ENCODE assay signal across 12 mouse cellular contexts in genomic region chr9:120893435-120893834, GRCm38 (mm10). TPM values are rescaled to one million over a fixed set of nuclear protein-coding genes. Genes with fewer than 3 reads are reported as not detected.
A peak's percentile ranks its signal among the peaks of the same experiment; 100 is the strongest.
DNase-seq lines count a peak whose midpoint lies in the region; ATAC-seq lines count a peak whose summit lies in the region.
"Had no signal": no experiment of that assay in that cellular context is flagged by ENCODE, and none has a peak within 500 bp of the region (broad histone marks: within the 10 kb centered on the region; RNA-seq: fewer than 3 reads in every experiment).

No protein-coding gene starts in this region.

- H3K9me3 ChIP-seq in liver, embryonic 11.5 days (ENCODE audit: control insufficient read depth, low read length), result no peaks in the 10 kb centered on the region
- H3K9me3 ChIP-seq in intestine, embryonic 14.5 days (ENCODE audit: control insufficient read depth, low read length), result no peaks in the 10 kb centered on the region
- H3K9me3 ChIP-seq in neural tube, embryonic 15.5 days (replicated peaks), result no peaks in the 10 kb centered on the region
- H3K9me3 ChIP-seq in hindbrain, embryonic 13.5 days, result no peaks in the 10 kb centered on the region
- H3K9me3 ChIP-seq: embryonic facial prominence, embryonic 12.5 days; hindbrain, embryonic 12.5 days; limb, embryonic 13.5 days had no signal

- 91% methylated on average over 11 of the region's 11 CpGs for WGBS in liver, embryonic 11.5 days
- WGBS in intestine, embryonic 14.5 days, result 89% methylated on average over 11 of the region's 11 CpGs
- 31% methylated on average over 11 of the region's 11 CpGs for WGBS in large intestine, adult 2 months
- 96% methylated on average over 11 of the region's 11 CpGs for WGBS in neural tube, embryonic 15.5 days
- 96% methylated on average over 11 of the region's 11 CpGs for WGBS in hindbrain, embryonic 13.5 days

- no peak; the same call in 1 of the 2 replicates for ATAC-seq in liver, embryonic 11.5 days (replicated peaks; ENCODE audit: low FRiP score)
- ATAC-seq in intestine, embryonic 14.5 days (replicated peaks; ENCODE audit: low FRiP score, low TSS enrichment, low read depth), result peak; percentile 53; the same call in 1 of the 2 replicates
- ATAC-seq in megakaryocyte-erythroid progenitor cell, adult 5-6 weeks (replicated peaks; ENCODE audit: low FRiP score, low TSS enrichment, poor library complexity, severe bottlenecking), result 0 out of 2 replicates have a peak, but pooled peaks have one; percentile 20
- no peak for ATAC-seq in neural tube, embryonic 15.5 days (ENCODE audit: low FRiP score)
- no peak for ATAC-seq in hindbrain, embryonic 13.5 days (ENCODE audit: low FRiP score)

- no peaks in the 10 kb centered on the region for H3K36me3 ChIP-seq in liver, embryonic 11.5 days (ENCODE audit: control insufficient read depth, insufficient read depth, low read length)
- no peaks in the 10 kb centered on the region for H3K36me3 ChIP-seq in intestine, embryonic 14.5 days (ENCODE audit: control insufficient read depth, insufficient read depth, low read length)
- no peaks in the 10 kb centered on the region for H3K36me3 ChIP-seq in neural tube, embryonic 15.5 days
- H3K36me3 ChIP-seq in hindbrain, embryonic 13.5 days, result no peaks in the 10 kb centered on the region
- H3K36me3 ChIP-seq: embryonic facial prominence, embryonic 12.5 days; hindbrain, embryonic 12.5 days; limb, embryonic 13.5 days had no signal

- H3K27ac ChIP-seq in liver, embryonic 11.5 days (ENCODE audit: low read depth, low read length), result no peak overlapping the region
- 0 out of 2 replicates have a peak overlapping the region, but pooled peaks have one; percentile 11 for H3K27ac ChIP-seq in intestine, embryonic 14.5 days (ENCODE audit: low read depth)
- H3K27ac ChIP-seq in neural tube, embryonic 15.5 days (replicated peaks), result no peak overlapping the region
- H3K27ac ChIP-seq in hindbrain, embryonic 13.5 days, result no peak overlapping the region
- H3K27ac ChIP-seq: embryonic facial prominence, embryonic 12.5 days; gastrocnemius, adult 2 months; hindbrain, embryonic 12.5 days; limb, embryonic 13.5 days had no signal

- H3K4me1 ChIP-seq in liver, embryonic 11.5 days (replicated peaks; ENCODE audit: control insufficient read depth, insufficient read depth, low read length), result no peaks in the 10 kb centered on the region; the same call in 1 of the 2 replicates
- peaks cover 10% of the 10 kb centered on the region for H3K4me1 ChIP-seq in intestine, embryonic 14.5 days (replicated peaks; ENCODE audit: control insufficient read depth, insufficient read depth, low read length)
- no peaks in the 10 kb centered on the region for H3K4me1 ChIP-seq in neural tube, embryonic 15.5 days
- no peaks in the 10 kb centered on the region for H3K4me1 ChIP-seq in hindbrain, embryonic 13.5 days (replicated peaks)
- H3K4me1 ChIP-seq: embryonic facial prominence, embryonic 12.5 days; limb, embryonic 13.5 days had no signal

- no peak overlapping the region for H3K9ac ChIP-seq in liver, embryonic 11.5 days (ENCODE audit: low read depth, low read length)
- H3K9ac ChIP-seq in intestine, embryonic 14.5 days (ENCODE audit: low read length), result no peak overlapping the region
- H3K9ac ChIP-seq in neural tube, embryonic 15.5 days (replicated peaks), result no peak overlapping the region
- H3K9ac ChIP-seq in hindbrain, embryonic 13.5 days, result no peak overlapping the region
- H3K9ac ChIP-seq: embryonic facial prominence, embryonic 12.5 days; hindbrain, embryonic 12.5 days; limb, embryonic 13.5 days had no signal

- no peak overlapping the region for H3K4me3 ChIP-seq in liver, embryonic 11.5 days (ENCODE audit: low read depth, low read length)
- H3K4me3 ChIP-seq in intestine, embryonic 14.5 days (ENCODE audit: low read depth, low read length), result no peak overlapping the region
- no peak overlapping the region for H3K4me3 ChIP-seq in neural tube, embryonic 15.5 days (replicated peaks)
- no peak overlapping the region for H3K4me3 ChIP-seq in hindbrain, embryonic 13.5 days
- H3K4me3 ChIP-seq: embryonic facial prominence, embryonic 12.5 days; gastrocnemius, adult 2 months; hindbrain, embryonic 12.5 days; limb, embryonic 13.5 days had no signal

- no peaks in the 10 kb centered on the region for H3K27me3 ChIP-seq in liver, embryonic 11.5 days (replicated peaks; ENCODE audit: control insufficient read depth, insufficient read depth, low read length)
- no peaks in the 10 kb centered on the region for H3K27me3 ChIP-seq in intestine, embryonic 14.5 days (replicated peaks; ENCODE audit: control insufficient read depth, insufficient read depth, low read length)
- no peaks in the 10 kb centered on the region for H3K27me3 ChIP-seq in neural tube, embryonic 15.5 days (replicated peaks)
- H3K27me3 ChIP-seq in hindbrain, embryonic 13.5 days, result no peaks in the 10 kb centered on the region
- H3K27me3 ChIP-seq: embryonic facial prominence, embryonic 12.5 days; hindbrain, embryonic 12.5 days; limb, embryonic 13.5 days had no signal

- DNase-seq in liver, result peak; percentile 58
- DNase-seq in liver, embryonic 11.5 days (ENCODE audit: low spot score), result no peak
- peak; percentile 72 for DNase-seq in intestine, embryonic 14.5 days (ENCODE audit: low spot score)
- peak; percentile 74 for DNase-seq in large intestine, adult 2 months (ENCODE audit: low read depth, low spot score)
- no peak for DNase-seq in left cerebral cortex, adult 9 months (ENCODE audit: low spot score in 2 of 2)
- DNase-seq: gastrocnemius, adult 2 months had no signal

- H3K4me2 ChIP-seq in liver, embryonic 11.5 days, result no peak overlapping the region
- H3K4me2 ChIP-seq in intestine, embryonic 14.5 days (ENCODE audit: low read length), result no peak overlapping the region
- H3K4me2 ChIP-seq in neural tube, embryonic 15.5 days, result no peak overlapping the region
- H3K4me2 ChIP-seq in hindbrain, embryonic 13.5 days, result no peak overlapping the region
- H3K4me2 ChIP-seq: embryonic facial prominence, embryonic 12.5 days; hindbrain, embryonic 12.5 days; limb, embryonic 13.5 days had no signal

RNA-seq across cellular contexts. Expression of gene Ctnnb1, which starts 35.6 kb away (rescaled TPM):
- polyA plus RNA-seq in liver, embryonic 11.5 days (2014; fragmentation: Nextera tagmentation; extraction: Ambion mirVana), result 326 TPM in 2 replicates
- polyA plus RNA-seq in intestine, embryonic 14.5 days (2014; fragmentation: Nextera tagmentation; extraction: Ambion mirVana), result 629 and 691 TPM in 2 replicates
- polyA plus RNA-seq in large intestine, adult 2 months (2012; rRNA removed), result 195 and 227 TPM in 2 replicates
- total RNA-seq in megakaryocyte-erythroid progenitor cell, adult 5-6 weeks (2014; fragmentation: Nextera tagmentation), result 290 and 302 TPM in 2 replicates
- total RNA-seq in megakaryocyte-erythroid progenitor cell, adult 5-6 weeks (2017), result 475 and 509 TPM in 2 replicates
- 288 and 326 TPM in 2 replicates for polyA plus RNA-seq in neural tube, embryonic 15.5 days (2015; fragmentation: Nextera tagmentation; extraction: Ambion mirVana)
- 422 and 424 TPM in 2 replicates for polyA plus RNA-seq in hindbrain, embryonic 13.5 days (2015; fragmentation: Nextera tagmentation; extraction: Ambion mirVana)

Comparison
In these comparisons a context has a peak if more than half of its experiments do, and no peak if none do; other contexts are left out.
1. DNase-seq: peak in liver (single experiment), intestine, embryonic 14.5 days (single experiment) and large intestine, adult 2 months (single experiment); none in liver, embryonic 11.5 days (single experiment) and left cerebral cortex, adult 9 months (0 of 2).
2. ATAC-seq: peak in intestine, embryonic 14.5 days (single experiment) and megakaryocyte-erythroid progenitor cell, adult 5-6 weeks (single experiment); none in liver, embryonic 11.5 days (single experiment), neural tube, embryonic 15.5 days (single experiment) and hindbrain, embryonic 13.5 days (single experiment).